Mouse (Mus musculus) bone marrow macrophage, adult 2 months (primary cell): ENCODE results near the gene Fxyd7.

Experiments
- CTCF ChIP-seq: IDR thresholded peaks from 2 replicates; pipeline ENCODE4 v1.5.1; 2012; ENCODE audit warnings: low read depth, mild to moderate bottlenecking, low read length, moderate library complexity
- POLR2A ChIP-seq: IDR thresholded peaks from 2 replicates; pipeline ENCODE4 v1.6.1; 2012; ENCODE audit warnings: mild to moderate bottlenecking, low read depth, low read length, borderline replicate concordance

GRCm38 (mm10) chr7:31084140-31084539 is 32.9 kb upstream of the Fxyd7 start:
- TF ChIP-seq CTCF (no peak), POLR2A (no peak)
